Mouse (Mus musculus): ENCODE results near the gene Zyx. TPM values are rescaled to one million over a fixed set of nuclear protein-coding genes. Genes with fewer than 3 reads are reported as not detected.

Zyx gene
- polyA plus RNA-seq, 1 experiment from 2014 or later = 60.5 TPM

DNA sequence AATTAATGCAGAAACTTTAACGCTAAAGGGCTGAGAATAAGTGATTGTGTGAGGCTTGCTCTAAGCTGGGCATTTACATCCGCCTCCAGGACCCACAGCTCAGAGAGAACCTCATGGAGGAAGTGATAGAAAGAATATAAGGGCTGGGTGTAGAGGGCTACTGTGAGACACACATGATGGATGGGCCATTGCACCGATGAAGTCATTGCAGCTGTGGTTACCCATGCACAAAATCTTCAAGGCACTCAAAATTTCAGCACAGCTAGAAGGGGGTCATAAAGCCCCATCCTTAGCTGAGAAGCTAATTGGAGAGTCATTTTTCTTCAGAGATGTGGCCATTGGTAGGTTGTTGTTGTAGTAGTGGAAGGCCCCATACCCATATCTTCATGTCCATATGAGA, 48.9 kb downstream of the Zyx start:
- H3K27ac ChIP-seq (replicated peaks) = no peak overlapping the region
- DNase-seq (ENCODE audit: low spot score) (no peak), ATAC-seq (ENCODE audit: low FRiP score, low TSS enrichment) (no peak)
- no peak overlapping the region for H3K4me3 ChIP-seq (ENCODE audit: low read depth, low read length)
- TF ChIP-seq CTCF (IDR thresholded peaks at IDR 0.05; ENCODE audit: low read depth) = no peak
- no peak for TF ChIP-seq EP300 (optimal IDR thresholded peaks at IDR 0.05)
- H3K4me2 ChIP-seq (replicated peaks; ENCODE audit: low read depth) = no peak overlapping the region
- no peaks in the 10 kb centered on the region for H3K27me3 ChIP-seq (ENCODE audit: control insufficient read depth, insufficient read depth, low read length)
- 76% methylated on average over 3 of the region's 3 CpGs for WGBS
- H3K4me1 ChIP-seq (replicated peaks; ENCODE audit: control insufficient read depth, insufficient read depth) = peaks cover 6% of the 10 kb centered on the region; the same call in 1 of the 2 replicates
- no peaks in the 10 kb centered on the region for H3K36me3 ChIP-seq (ENCODE audit: control insufficient read depth, insufficient read depth, low read length)
- H3K9ac ChIP-seq (ENCODE audit: low read length) = no peak overlapping the region
- no peaks in the 10 kb centered on the region for H3K9me3 ChIP-seq (ENCODE audit: control insufficient read depth, low read length)

DNA sequence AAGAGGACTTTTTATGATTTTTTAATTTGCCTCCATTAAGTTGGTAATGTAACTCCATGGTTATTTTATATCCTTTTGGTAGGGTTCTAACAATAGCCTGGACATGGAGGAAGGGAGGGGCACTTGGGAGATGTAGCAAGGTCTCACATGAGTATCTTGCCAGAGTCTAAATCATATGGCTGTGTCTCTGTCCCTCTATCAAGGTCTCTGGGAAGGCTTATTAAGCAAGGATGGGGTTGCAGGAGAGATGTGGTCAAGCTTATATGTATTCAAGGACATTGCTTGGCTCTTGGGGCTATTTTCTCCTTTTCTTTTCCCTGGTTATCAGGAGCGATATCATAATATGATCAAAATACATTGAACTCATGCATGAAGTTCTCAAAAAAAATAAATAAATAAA, 49.6 kb downstream of the Zyx start:
- Histone ChIP-seq H3K27me3 (ENCODE audit: control insufficient read depth, insufficient read depth, low read length) (no peaks in the 10 kb centered on the region), H3K9me3 (ENCODE audit: control insufficient read depth, low read length) (no peaks in the 10 kb centered on the region), H3K27ac (replicated peaks) (no peak overlapping the region), H3K9ac (ENCODE audit: low read length) (no peak overlapping the region), H3K4me1 (replicated peaks; ENCODE audit: control insufficient read depth, insufficient read depth) (peaks cover 6% of the 10 kb centered on the region; the same call in 1 of the 2 replicates), H3K4me2 (replicated peaks; ENCODE audit: low read depth) (no peak overlapping the region), H3K36me3 (ENCODE audit: control insufficient read depth, insufficient read depth, low read length) (no peaks in the 10 kb centered on the region), H3K4me3 (ENCODE audit: low read depth, low read length) (no peak overlapping the region)
- ATAC-seq (ENCODE audit: low FRiP score, low TSS enrichment) = no peak
- 100% methylated on average over 1 of the region's 1 CpGs for WGBS
- no peak for DNase-seq (ENCODE audit: low spot score)
- no peak for TF ChIP-seq CTCF (IDR thresholded peaks at IDR 0.05; ENCODE audit: low read depth)
- TF ChIP-seq EP300 (optimal IDR thresholded peaks at IDR 0.05) = no peak

DNA sequence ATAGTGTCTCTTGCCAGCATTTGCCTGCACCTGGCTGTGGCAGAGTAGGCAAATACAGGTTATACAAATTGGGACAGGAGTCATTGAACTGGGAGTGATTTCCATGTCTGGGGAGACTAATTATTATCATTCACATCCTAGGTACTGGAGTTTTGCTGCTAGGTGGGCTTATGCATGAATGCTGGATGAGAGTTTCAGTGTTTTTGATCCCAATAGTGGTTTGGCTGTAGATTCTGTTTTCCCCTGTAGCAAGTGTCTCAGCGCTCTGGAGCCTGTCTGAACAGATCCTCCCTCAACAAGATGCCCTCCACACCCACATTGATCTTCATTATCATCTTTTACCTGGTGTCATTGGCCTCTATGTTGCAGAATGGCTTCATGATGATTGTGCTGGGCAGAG, 50.5 kb downstream of the Zyx start, which contains the start of gene Tas2r143:
Gene Tas2r143, plus strand, starts transcription at position 301 of the 400 bp plus-strand sequence.
- Histone ChIP-seq H3K4me2 (replicated peaks; ENCODE audit: low read depth) (no peak within 1 kb of the TSS), H3K9ac (ENCODE audit: low read length) (no peak within 1 kb of the TSS), H3K9me3 (ENCODE audit: control insufficient read depth, low read length) (no peaks in the 10 kb centered on the region), H3K27me3 (ENCODE audit: control insufficient read depth, insufficient read depth, low read length) (no peaks in the 10 kb centered on the region), H3K4me3 (ENCODE audit: low read depth, low read length) (no peak within 1 kb of the TSS), H3K27ac (replicated peaks) (no peak within 1 kb of the TSS), H3K4me1 (replicated peaks; ENCODE audit: control insufficient read depth, insufficient read depth) (peaks cover 6% of the 10 kb centered on the region; the same call in 1 of the 2 replicates), H3K36me3 (ENCODE audit: control insufficient read depth, insufficient read depth, low read length) (no peaks in the 10 kb centered on the region)
- whole genome bisulfite sequencing = 87% methylated on average over 1 of the region's 1 CpGs
- ATAC-seq (ENCODE audit: low FRiP score, low TSS enrichment) (no peak), DNase-seq (ENCODE audit: low spot score) (no peak)
- no peak for TF ChIP-seq CTCF (IDR thresholded peaks at IDR 0.05; ENCODE audit: low read depth)
- no peak for TF ChIP-seq EP300 (optimal IDR thresholded peaks at IDR 0.05)

DNA sequence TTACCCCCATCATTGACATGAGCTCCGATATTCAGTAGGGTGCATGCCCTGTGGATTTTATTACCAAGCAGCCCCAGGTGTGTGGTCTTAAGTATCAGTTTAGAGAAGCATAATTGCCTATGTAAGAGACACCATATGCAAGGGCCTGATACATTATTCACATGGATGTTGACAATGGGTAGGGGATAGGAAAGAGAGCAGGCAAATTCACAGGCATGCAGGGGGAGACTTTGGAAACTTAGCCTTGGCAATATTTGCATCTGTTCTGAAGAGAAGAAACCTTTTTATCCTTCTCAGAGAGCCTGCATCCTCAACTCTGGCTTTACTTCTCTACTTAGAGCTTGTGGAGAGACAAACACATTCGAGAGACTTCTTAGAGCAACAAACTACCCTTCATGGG, 55.7 kb downstream of the Zyx start, which contains the start of gene Tas2r135:
Gene Tas2r135, plus strand, starts transcription at position 301 of the 400 bp plus-strand sequence.
- no peak within 1 kb of the TSS for H3K4me2 ChIP-seq (replicated peaks; ENCODE audit: low read depth)
- no peak within 1 kb of the TSS for H3K27ac ChIP-seq (replicated peaks)
- 74% methylated on average over 2 of the region's 2 CpGs for WGBS
- no peaks in the 10 kb centered on the region for H3K4me1 ChIP-seq (replicated peaks; ENCODE audit: control insufficient read depth, insufficient read depth)
- no peak within 1 kb of the TSS for H3K4me3 ChIP-seq (ENCODE audit: low read depth, low read length)
- H3K9ac ChIP-seq (ENCODE audit: low read length) = no peak within 1 kb of the TSS
- H3K27me3 ChIP-seq (ENCODE audit: control insufficient read depth, insufficient read depth, low read length) = no peaks in the 10 kb centered on the region
- no peak for TF ChIP-seq EP300 (optimal IDR thresholded peaks at IDR 0.05)
- no peak for TF ChIP-seq CTCF (IDR thresholded peaks at IDR 0.05; ENCODE audit: low read depth)
- no peak for DNase-seq (ENCODE audit: low spot score)
- H3K36me3 ChIP-seq (ENCODE audit: control insufficient read depth, insufficient read depth, low read length) = no peaks in the 10 kb centered on the region
- H3K9me3 ChIP-seq (ENCODE audit: control insufficient read depth, low read length) = no peaks in the 10 kb centered on the region
- no peak for ATAC-seq (ENCODE audit: low FRiP score, low TSS enrichment)

Other genes starting within 250 kb of the Zyx start
- gene Tas2r139, start 208.7 kb upstream of the Zyx start, polyA plus RNA-seq (2015; fragmentation: Nextera tagmentation; extraction: Ambion mirVana) = not detected in 2 replicates
- not detected in 2 replicates for gene Tas2r144, start 134.3 kb upstream of the Zyx start, polyA plus RNA-seq (2015; fragmentation: Nextera tagmentation; extraction: Ambion mirVana)
- 56.7 and 60.5 TPM in 2 replicates for gene Gstk1, start 103.7 kb upstream of the Zyx start, polyA plus RNA-seq (2015; fragmentation: Nextera tagmentation; extraction: Ambion mirVana)
- 24.6 and 28.2 TPM in 2 replicates for gene Tmem139, start 87.7 kb upstream of the Zyx start, polyA plus RNA-seq (2015; fragmentation: Nextera tagmentation; extraction: Ambion mirVana)
- 20.2 and 21.6 TPM in 2 replicates for gene Casp2, start 84.6 kb upstream of the Zyx start, polyA plus RNA-seq (2015; fragmentation: Nextera tagmentation; extraction: Ambion mirVana)
- gene Clcn1, start 62.9 kb upstream of the Zyx start, polyA plus RNA-seq (2015; fragmentation: Nextera tagmentation; extraction: Ambion mirVana) = 0.06 and 0.12 TPM in 2 replicates
- 0.10 and 0.12 TPM in 2 replicates for gene Fam131b, start 25.0 kb upstream of the Zyx start, polyA plus RNA-seq (2015; fragmentation: Nextera tagmentation; extraction: Ambion mirVana)
- 19.9 and 20.1 TPM in 2 replicates for gene Epha1, start 23.6 kb downstream of the Zyx start, polyA plus RNA-seq (2015; fragmentation: Nextera tagmentation; extraction: Ambion mirVana)
- gene Tas2r143, start 50.6 kb downstream of the Zyx start, polyA plus RNA-seq (2015; fragmentation: Nextera tagmentation; extraction: Ambion mirVana) = not detected in 2 replicates
- not detected in 2 replicates for gene Tas2r135, start 55.8 kb downstream of the Zyx start, polyA plus RNA-seq (2015; fragmentation: Nextera tagmentation; extraction: Ambion mirVana)
- not detected in 2 replicates for gene Tas2r126, start 84.9 kb downstream of the Zyx start, polyA plus RNA-seq (2015; fragmentation: Nextera tagmentation; extraction: Ambion mirVana)
- gene Olfr458, start 115.6 kb downstream of the Zyx start, polyA plus RNA-seq (2015; fragmentation: Nextera tagmentation; extraction: Ambion mirVana) = not detected in 2 replicates
- 0.02 TPM in 1 of 2 replicates, not detected in the other for gene Olfr457, start 126.7 kb downstream of the Zyx start, polyA plus RNA-seq (2015; fragmentation: Nextera tagmentation; extraction: Ambion mirVana)
- not detected in 2 replicates for gene Olfr456, start 137.6 kb downstream of the Zyx start, polyA plus RNA-seq (2015; fragmentation: Nextera tagmentation; extraction: Ambion mirVana)
- gene Olfr455, start 198.0 kb downstream of the Zyx start, polyA plus RNA-seq (2015; fragmentation: Nextera tagmentation; extraction: Ambion mirVana) = not detected in 2 replicates
- gene Tcaf3, start 248.1 kb downstream of the Zyx start, polyA plus RNA-seq (2015; fragmentation: Nextera tagmentation; extraction: Ambion mirVana) = not detected in 2 replicates